Mouse (Mus musculus): Measurements from ENCODE around the gene Cpa1.

DNA sequence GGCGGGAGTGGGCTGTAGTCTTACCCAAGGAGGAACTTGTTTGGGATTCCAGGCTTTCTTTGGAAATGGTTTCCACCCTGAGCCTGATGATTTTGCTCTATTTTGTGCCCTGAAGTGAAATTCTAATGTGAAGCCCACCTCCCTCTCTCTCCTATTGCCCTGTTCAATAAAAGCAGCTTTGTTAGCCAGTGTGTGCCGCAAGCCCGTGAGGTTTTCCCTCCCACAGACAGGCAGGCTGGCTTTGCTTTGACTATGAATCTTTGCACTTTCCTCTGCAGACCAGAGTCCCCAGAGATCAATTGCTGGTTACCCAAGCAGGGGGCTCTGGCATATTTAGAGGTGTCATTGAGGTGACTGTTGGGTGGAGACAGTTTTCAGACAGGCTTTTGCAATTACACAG is 5.4 kb downstream of the Cpa1 start:
- TF ChIP-seq EP300 (IDR thresholded peaks at IDR 0.05; ENCODE audit: low read depth) (no peak), CTCF (IDR thresholded peaks at IDR 0.05; ENCODE audit: low read depth) (no peak)

Data from liver, postnatal 0 days (tissue).